Mouse (Mus musculus) liver, adult (tissue): Measurements from ENCODE around the gene Arxes2.
"Not testable (repeated sequence)": the region's sequence is repeated elsewhere in the genome, so short reads cannot be mapped to it uniquely, and the experiment has no call there.

Source experiments
- GATA4 ChIP-seq: IDR thresholded peaks from 2 replicates; pipeline ENCODE4 v1.6.1; 2014; ENCODE audit warnings: mild to moderate bottlenecking, low read length; ENCODE audit not compliant: insufficient replicate concordance

Arxes2 gene

GRCm38 (mm10) chrX:135993664-135994119, at the start of gene Arxes2:
Gene Arxes2, plus strand, starts transcription at chrX:135993824.
- not testable (repeated sequence) for TF ChIP-seq GATA4

GRCm38 (mm10) chrX:135948699-135949437, 44.8 kb upstream of the Arxes2 start:
- no peak for TF ChIP-seq GATA4

DNA sequence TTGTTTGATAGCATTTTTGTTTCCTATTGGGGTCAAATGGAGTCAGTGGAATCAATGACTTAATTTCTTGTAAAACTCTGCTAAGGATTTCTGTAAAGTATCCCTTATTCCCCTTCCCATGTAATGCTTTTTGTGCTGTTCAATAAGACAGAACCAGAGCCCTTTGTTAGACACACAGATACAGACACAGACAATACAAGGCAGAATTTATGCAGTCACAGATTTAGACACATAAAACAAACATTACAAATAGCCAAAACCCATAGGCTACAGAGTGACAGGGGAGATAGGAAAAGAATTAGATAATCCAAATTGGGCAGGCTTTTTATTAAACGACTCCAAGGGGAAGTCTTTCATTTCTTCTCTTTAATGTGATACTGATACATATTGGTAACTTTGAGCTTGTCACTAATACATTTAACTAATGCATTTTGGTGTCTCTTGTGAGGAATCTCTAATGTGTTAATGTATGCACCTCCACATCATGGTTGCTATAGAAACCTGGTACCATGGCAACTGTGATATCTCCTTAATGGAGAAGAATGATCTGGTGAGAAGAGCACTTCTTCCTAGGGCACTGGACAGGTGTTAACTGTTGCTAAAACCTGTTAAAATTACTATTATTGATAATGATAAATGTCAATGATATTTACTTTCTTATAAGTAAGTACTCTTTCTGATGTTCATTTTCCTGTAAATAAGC, 36.5 kb upstream of the Arxes2 start:
- TF ChIP-seq GATA4, result no peak

DNA sequence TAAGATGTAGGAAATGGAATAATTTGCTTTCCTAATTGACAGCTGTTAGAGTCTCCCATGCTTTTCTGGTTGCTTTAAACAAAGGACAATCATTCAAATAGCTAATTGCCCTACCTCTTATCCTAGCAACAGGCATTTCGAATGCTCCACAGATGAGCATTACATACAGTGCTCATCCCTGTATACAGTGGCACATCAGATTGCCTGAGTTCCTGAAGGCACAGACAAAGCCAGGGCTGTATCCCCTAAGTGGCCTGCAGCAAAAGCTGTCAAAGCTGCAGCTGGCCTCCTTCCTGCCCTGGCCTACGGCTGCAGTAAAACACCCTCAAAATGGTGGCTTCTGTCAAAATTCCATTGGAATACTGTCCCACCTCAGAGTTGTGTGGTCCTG, 35.9 kb upstream of the Arxes2 start:
- no peak for TF ChIP-seq GATA4

- TF ChIP-seq GATA4, result no peak
These were observed 34.9 kb upstream of the Arxes2 start for GRCm38 (mm10) chrX:135958589-135959225.

- TF ChIP-seq GATA4, result no peak
These were observed 34.1 kb upstream of the Arxes2 start for GRCm38 (mm10) chrX:135959536-135959935.

- no peak for TF ChIP-seq GATA4
These were observed 31.3 kb upstream of the Arxes2 start for GRCm38 (mm10) chrX:135962342-135962741.

DNA sequence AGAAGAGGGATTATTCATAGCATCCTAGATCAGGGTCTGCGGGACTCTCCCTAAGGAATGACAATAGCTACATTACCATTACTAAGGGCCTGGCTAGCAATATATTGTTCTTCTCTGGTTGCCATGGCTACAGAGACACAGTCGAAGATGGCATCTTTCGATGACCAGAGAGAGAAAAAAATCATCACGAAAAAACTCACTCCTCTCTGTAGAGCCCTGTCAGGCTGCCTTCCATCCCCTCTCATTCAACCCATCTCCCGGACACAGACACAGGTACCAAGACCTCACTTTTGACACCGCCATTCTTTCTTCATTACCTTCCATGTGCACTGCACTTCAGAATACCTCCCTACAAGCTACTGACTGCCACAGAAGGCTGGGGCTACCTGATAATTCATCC, 30.5 kb upstream of the Arxes2 start:
- no peak for TF ChIP-seq GATA4

- no peak for TF ChIP-seq GATA4
These were observed 30.0 kb upstream of the Arxes2 start for GRCm38 (mm10) chrX:135963629-135964028.

DNA sequence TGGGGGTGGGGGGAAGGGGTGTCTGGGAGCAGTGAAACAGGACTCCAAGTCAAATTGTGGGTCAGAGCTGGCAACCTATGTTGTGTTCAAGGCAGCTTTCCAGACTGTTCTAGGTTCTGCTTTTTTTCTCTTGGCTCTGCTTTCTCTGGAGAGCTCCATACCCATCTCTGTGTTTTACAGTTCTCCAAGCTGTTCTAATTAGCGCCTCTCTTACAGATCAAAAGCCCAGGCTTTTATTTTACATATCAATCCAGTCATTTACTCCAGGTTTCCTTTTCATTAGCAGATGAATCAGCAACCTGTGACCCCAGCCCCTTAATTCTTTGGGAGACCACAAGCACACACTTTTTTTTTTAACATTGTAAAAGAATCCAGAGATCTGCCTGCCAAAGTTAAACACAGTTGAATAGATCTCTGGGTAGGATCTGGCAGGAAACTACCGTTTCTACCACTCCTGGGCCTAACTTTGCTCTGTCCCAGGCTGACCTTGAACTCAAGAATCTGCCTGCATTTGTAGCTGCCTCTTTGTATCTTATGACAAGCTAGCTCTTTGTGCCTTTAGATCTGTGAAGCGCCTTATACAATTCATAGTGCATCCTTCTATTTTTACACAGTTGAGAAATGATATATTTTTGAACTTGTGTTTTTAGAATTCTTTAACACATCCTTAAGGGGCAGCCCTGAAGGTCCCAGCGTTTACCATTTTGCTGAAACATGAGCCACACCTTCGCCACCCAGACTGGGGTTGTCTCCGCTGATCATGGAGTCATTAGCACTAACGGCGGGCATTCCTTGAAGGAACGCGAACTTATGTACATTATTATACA, 19.8 kb upstream of the Arxes2 start:
- TF ChIP-seq GATA4, result no peak

- TF ChIP-seq GATA4, result no peak
These were observed 19.0 kb upstream of the Arxes2 start for GRCm38 (mm10) chrX:135974424-135975225.

GRCm38 (mm10) chrX:135975226-135975552, 18.4 kb upstream of the Arxes2 start:
- no peak for TF ChIP-seq GATA4

- TF ChIP-seq GATA4, result no peak
These were observed 8.9 kb upstream of the Arxes2 start for GRCm38 (mm10) chrX:135984539-135985260.

- TF ChIP-seq GATA4, result no peak
These were observed 7.4 kb upstream of the Arxes2 start for GRCm38 (mm10) chrX:135986267-135986666.

- TF ChIP-seq GATA4, result no peak
These were observed 3.0 kb upstream of the Arxes2 start for GRCm38 (mm10) chrX:135990661-135991060.
